Comparison of ENCODE assay signal across 7 mouse cellular contexts in genomic region chr13:35905879-35906481, GRCm38 (mm10). TPM values are rescaled to one million over a fixed set of nuclear protein-coding genes. Genes with fewer than 3 reads are reported as not detected.
DNase-seq lines count a peak whose midpoint lies in the region; ATAC-seq lines count a peak whose summit lies in the region.

Gene Rpp40, minus strand, starts transcription at chr13:35906359.

- H3K27me3 ChIP-seq in intestine, embryonic 15.5 days (replicated peaks) = no peaks in the 10 kb centered on the region
- H3K27me3 ChIP-seq in midbrain, embryonic 10.5 days (ENCODE audit: low read depth, poor library complexity, severe bottlenecking) = no peaks in the 10 kb centered on the region

- H3K4me1 ChIP-seq in intestine, embryonic 15.5 days (replicated peaks) = no peaks in the 10 kb centered on the region
- peaks cover 13% of the 10 kb centered on the region for H3K4me1 ChIP-seq in midbrain, embryonic 10.5 days

- intact Hi-C loops in gastrocnemius, postnatal 36 days (cut with DNase I) = no loop called here
- intact Hi-C loops in left cerebral cortex, postnatal 25 days (cut with DNase I) = no loop called here

- peak within 1 kb of the TSS; percentile 56 for H3K9ac ChIP-seq in intestine, embryonic 15.5 days

- DNase-seq in adrenal gland, adult 2 months = peak; percentile 95
- peak; percentile 83 for DNase-seq in embryo, embryonic 11.5 days (ENCODE audit: low read depth, low spot score)
- peak; percentile 83 to 88 for DNase-seq in gastrocnemius, postnatal 36 days
- DNase-seq in left cerebral cortex, postnatal 25 days (ENCODE audit: low spot score in 2 of 2) = peak; percentile 95 to 97
- DNase-seq in midbrain, embryonic 10.5 days (ENCODE audit: low spot score) = peak; percentile 92
- peak; percentile 87 for DNase-seq in right cerebral cortex, postnatal 4 days

- H3K36me3 ChIP-seq in intestine, embryonic 15.5 days = no peaks in the 10 kb centered on the region
- no peaks in the 10 kb centered on the region for H3K36me3 ChIP-seq in midbrain, embryonic 10.5 days

- no peaks in the 10 kb centered on the region for H3K9me3 ChIP-seq in intestine, embryonic 15.5 days
- no peaks in the 10 kb centered on the region for H3K9me3 ChIP-seq in midbrain, embryonic 10.5 days (replicated peaks)

- WGBS in intestine, embryonic 15.5 days = under 1% methylated on average over 35 of the region's 35 CpGs
- WGBS in midbrain, embryonic 10.5 days = under 1% methylated on average over 32 of the region's 35 CpGs

- peak; percentile 100 for ATAC-seq in intestine, embryonic 15.5 days

- 0 out of 2 replicates have a peak within 1 kb of the TSS, but pooled peaks have one; percentile 37 for H3K27ac ChIP-seq in intestine, embryonic 15.5 days
- peak within 1 kb of the TSS; percentile 84 for H3K27ac ChIP-seq in midbrain, embryonic 10.5 days (replicated peaks)

- H3K4me3 ChIP-seq in intestine, embryonic 15.5 days (replicated peaks) = peak within 1 kb of the TSS; percentile 68
- peak within 1 kb of the TSS; percentile 70 for H3K4me3 ChIP-seq in midbrain, embryonic 10.5 days

- H3K4me2 ChIP-seq in intestine, embryonic 15.5 days (replicated peaks) = peak within 1 kb of the TSS; percentile 64

RNA-seq across cellular contexts. Expression of gene Rpp40, which starts in this region (rescaled TPM):
- 10 to 100 TPM; 17.9 to 18.3 TPM for total RNA-seq in adrenal gland, adult 2 months (2021)
- polyA plus RNA-seq in adrenal gland, adult 2 months (2012; rRNA removed) = 3.9 and 4.2 TPM in 2 replicates
- 10 to 100 TPM in 1 of 2 experiments, 1 to 10 TPM in 1; 8.7 to 15.1 TPM for total RNA-seq in gastrocnemius, postnatal 36 days (2021)
- 21.6 and 23.8 TPM in 2 replicates for polyA plus RNA-seq in intestine, embryonic 15.5 days (2015; fragmentation: Nextera tagmentation; extraction: Ambion mirVana)
- total RNA-seq in left cerebral cortex, postnatal 25 days (2021) = 1 to 10 TPM; 4.4 to 5.8 TPM
- polyA plus RNA-seq in midbrain, embryonic 10.5 days (2016; fragmentation: Nextera tagmentation; extraction: Ambion mirVana) = 21.8 and 25.6 TPM in 2 replicates

Comparison
In these comparisons a context has a peak if more than half of its experiments do, and no peak if none do; other contexts are left out.
1. Peak in every context shown above with its lines: DNase-seq, ATAC-seq, H3K4me3 ChIP-seq and H3K27ac ChIP-seq.